Mouse (Mus musculus): ENCODE measurements around the gene Caskin2.
"Not testable (repeated sequence)": the region's sequence is repeated elsewhere in the genome, so short reads cannot be mapped to it uniquely, and the experiment has no call there.

Gene Caskin2

DNA sequence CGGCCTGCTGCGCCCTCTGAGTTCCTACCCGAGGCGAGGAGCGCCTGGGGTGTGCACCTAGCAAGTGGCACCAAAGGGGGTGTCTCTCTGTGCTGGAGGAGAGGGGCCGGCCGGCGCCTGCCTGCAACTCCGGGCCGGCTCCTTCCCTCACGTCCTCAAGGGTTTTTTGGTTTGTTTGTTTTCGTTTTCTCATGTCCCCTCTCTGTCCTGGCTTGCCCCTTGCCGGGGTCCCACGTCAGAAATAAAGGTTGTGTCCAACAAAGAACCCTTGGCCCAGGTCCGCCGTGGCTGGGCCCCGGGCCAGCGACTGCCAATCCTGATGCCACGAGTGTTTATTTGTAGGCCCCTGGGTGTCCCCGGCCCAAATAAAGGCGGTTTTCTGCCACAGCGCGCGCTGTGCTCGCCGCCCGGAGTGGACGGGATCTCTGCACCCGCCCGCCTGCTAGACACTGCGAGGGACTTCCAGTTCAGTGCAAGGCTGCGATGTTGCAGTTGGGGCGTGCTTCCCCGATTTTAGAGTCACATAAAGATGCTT, 47.8 kb downstream of the Caskin2 start:
- no peak for DNase-seq (ENCODE audit: low read depth, low spot score)

DNA sequence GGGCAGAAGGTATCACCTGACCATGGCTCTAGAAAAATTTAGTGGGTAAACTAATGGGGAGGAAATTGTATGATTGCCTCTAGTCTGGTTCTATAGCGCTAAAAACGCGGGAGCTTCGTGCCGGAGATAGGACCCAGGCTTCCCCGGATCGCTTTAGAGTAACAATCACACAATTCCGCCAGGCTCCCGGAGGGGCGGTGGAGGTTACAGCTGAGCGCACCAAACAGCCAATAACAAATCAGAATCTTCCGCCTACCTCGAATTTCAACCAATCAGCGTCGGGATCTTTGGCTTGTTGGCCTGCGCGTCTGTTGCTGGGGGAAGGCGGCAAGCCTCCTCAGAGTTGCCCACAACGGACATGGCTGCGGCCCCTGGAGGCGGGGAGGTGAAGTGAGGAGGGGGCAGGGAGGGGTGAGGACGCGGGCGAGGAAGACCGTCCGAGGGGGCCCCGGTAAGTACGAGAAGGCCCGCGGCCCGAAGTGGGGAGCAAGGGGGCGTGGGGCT, 48.3 kb downstream of the Caskin2 start, which contains the start of gene Tmem94:
Tmem94 (plus strand) TSS at position 331 of the 504 bp plus-strand sequence.
- peak; percentile 98 for DNase-seq (ENCODE audit: low read depth, low spot score)

DNA sequence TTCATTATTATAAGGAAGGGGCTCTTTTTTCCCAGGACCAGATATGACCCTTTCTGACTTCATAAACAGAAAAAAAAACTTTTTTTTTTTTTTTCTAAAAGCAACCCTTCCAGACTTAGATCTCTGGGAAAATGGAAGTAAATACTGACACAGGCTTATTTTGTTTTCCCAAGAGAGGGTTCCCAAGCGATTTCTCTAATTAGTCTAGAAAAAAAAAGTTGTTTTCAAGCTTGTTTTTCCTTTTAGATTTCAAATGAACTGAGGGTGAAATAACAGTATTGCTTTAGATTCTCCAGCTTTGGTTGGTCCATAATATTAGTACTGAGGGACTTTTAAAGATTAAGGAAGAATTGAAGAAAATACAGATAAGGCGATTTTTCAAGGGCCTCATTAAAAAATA, 48.7 kb downstream of the Caskin2 start:
- DNase-seq (ENCODE audit: low read depth, low spot score), result no peak

DNA sequence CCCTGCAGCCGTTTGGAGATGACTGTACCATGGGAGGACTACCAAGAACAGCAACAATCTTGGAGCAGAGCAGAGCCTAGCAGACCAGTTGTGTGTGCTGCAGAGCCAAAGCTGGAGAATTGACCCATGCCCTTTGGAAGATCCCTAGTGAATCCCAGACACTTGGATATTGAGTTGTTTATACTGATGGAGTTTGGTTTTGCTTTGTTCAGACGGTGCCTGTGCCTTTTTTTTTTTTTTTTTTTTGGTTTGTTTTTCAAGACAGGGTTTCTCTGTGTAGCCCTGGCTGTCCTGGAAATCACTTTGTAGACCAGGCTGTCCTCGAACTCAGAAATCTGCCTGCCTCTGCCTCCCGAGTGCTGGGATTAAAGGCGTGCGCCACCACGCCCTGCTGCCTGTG, 51.3 kb downstream of the Caskin2 start:
- not testable (repeated sequence) for DNase-seq (ENCODE audit: low read depth, low spot score)

DNA sequence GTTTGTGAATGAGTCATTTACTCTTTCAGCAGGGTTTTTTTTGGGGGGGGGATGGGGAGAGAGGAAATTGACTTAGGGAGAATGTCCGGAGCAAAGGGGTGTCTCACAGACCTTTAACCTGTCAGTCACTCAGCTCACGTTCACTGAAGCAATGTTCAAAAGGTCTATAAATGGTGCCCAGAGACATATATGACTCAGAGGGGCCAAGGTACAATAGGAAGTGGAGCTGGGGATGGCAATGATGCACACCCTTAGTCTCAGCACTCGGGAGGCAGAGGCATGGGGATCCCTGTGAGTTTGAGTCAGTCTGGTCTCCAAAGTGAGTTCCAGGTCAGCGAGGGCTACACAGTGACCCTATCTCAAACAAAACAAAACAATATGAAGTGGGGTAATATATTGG, 60.0 kb downstream of the Caskin2 start:
- no peak for DNase-seq (ENCODE audit: low read depth, low spot score)

DNA sequence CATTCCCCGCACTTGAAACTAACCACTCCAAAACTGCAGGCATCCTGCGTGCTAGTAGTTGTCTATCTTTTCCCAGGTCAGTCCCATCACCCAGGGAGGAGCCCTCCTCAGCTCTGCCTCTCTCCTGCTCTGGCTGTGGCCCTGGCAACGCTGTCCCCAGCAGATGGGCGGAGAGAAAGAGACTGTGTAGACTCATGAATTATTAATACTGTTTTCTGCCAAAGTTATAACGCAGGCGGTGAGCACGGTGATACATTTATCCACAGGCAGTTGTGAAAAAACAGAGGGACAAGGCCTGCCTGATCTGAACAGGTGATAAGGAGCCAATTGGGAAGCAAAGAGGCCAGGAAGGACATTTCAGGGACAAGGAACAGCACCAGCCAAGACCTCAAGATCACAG, 60.8 kb downstream of the Caskin2 start:
- DNase-seq (ENCODE audit: low read depth, low spot score), result no peak

DNA sequence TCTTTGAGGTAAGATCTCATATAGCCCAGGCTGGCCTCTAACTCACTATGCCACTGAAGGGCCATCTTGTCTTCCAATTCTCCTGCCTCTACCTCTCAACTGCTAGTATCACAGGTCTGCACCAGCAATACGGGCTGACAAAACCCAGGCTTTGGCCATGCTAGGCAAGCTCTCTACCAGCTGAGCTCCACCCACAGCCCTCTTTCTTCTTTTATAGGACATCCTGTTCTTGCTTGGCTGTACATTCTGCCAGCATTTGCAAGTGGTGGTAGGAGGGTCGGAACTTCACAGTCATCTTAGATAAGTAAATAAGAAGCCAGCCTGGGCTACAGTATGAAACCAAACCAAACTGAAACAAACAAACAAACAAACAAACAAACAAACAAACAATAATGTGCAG, 61.7 kb downstream of the Caskin2 start:
- DNase-seq (ENCODE audit: low read depth, low spot score), result peak; percentile 47

DNA sequence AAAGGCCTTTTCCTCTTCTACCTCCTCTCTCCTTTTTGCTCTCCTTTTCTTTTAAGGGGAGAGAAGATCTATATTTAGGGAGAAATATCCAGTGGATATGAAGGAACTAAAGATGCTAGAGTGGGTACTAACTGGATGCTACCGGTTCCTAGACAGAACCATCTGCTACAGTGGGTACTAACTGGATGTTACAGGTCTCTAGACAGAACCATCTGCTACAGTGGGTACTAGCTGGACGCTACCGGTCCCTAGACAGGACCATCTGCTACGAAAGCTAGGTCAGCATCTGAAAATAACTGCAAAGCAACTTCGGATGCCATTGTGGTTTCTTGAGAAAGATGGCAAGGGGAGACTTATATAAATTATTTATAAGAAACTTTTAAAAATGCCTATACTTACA, 63.6 kb downstream of the Caskin2 start:
- no peak for DNase-seq (ENCODE audit: low read depth, low spot score)
